Comparison of ENCODE assay signal across 13 mouse cellular contexts in the genomic region with DNA sequence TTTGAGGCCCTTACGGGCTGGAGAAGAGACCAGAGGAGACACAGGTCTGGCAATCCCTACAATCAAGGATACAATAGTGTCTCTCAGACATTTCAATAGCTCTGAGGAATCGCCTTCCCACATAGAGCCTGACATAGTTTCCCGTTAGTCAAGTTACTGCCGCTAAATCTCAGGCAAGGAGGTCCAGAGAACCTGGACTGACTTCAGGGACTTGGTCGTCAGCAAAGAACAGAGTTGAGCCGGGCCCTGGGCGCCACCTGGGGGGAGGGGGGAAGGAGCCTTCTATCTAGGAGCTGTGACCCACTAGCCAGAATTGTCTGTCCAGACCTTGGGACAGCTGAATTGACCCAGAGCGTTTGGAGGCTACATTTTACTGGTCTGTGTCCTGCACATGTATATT. TPM values are rescaled to one million over a fixed set of nuclear protein-coding genes. Genes with fewer than 3 reads are reported as not detected.
DNase-seq lines count a peak whose midpoint lies in the region; ATAC-seq lines count a peak whose summit lies in the region.
"Had no signal": no experiment of that assay in that cellular context is flagged by ENCODE, and none has a peak within 500 bp of the region (broad histone marks: within the 10 kb centered on the region; RNA-seq: fewer than 3 reads in every experiment).

No protein-coding gene starts in this region.

- peaks cover 25% of the 10 kb centered on the region for H3K4me1 ChIP-seq in kidney, embryonic 14.5 days (ENCODE audit: control insufficient read depth, insufficient read depth, low read length)
- no peaks in the 10 kb centered on the region; the same call in 1 of the 2 replicates for H3K4me1 ChIP-seq in hindbrain, embryonic 14.5 days (replicated peaks; ENCODE audit: control insufficient read depth, insufficient read depth, low read length)
- H3K4me1 ChIP-seq in neural tube, embryonic 14.5 days (ENCODE audit: control insufficient read depth, insufficient read depth, low read length): peaks cover 4% of the 10 kb centered on the region; the same call in 1 of the 2 replicates

- H3K4me3 ChIP-seq in kidney, embryonic 14.5 days (ENCODE audit: low read length): 0 out of 2 replicates have a peak overlapping the region, but pooled peaks have one; percentile 37
- peak overlapping the region; percentile 42 for H3K4me3 ChIP-seq in hindbrain, embryonic 14.5 days (replicated peaks; ENCODE audit: low read length)
- peak overlapping the region; percentile 35 for H3K4me3 ChIP-seq in neural tube, embryonic 14.5 days (ENCODE audit: low read depth, low read length)
- H3K4me3 ChIP-seq: heart, adult 2 months had no signal

- H3K27ac ChIP-seq in kidney, embryonic 14.5 days (ENCODE audit: low read depth, low read length): no peak overlapping the region
- 0 out of 2 replicates have a peak overlapping the region, but pooled peaks have one; percentile 72 for H3K27ac ChIP-seq in hindbrain, embryonic 14.5 days
- no peak overlapping the region for H3K27ac ChIP-seq in neural tube, embryonic 14.5 days (ENCODE audit: low read depth, low read length)
- H3K27ac ChIP-seq: embryonic facial prominence, embryonic 13.5 days; heart, adult 2 months had no signal

- peaks cover 87% of the 10 kb centered on the region for H3K27me3 ChIP-seq in kidney, embryonic 14.5 days (ENCODE audit: control insufficient read depth, insufficient read depth, low read length)
- peaks cover 91% of the 10 kb centered on the region for H3K27me3 ChIP-seq in hindbrain, embryonic 14.5 days (ENCODE audit: control insufficient read depth, insufficient read depth, low read length)
- H3K27me3 ChIP-seq in neural tube, embryonic 14.5 days (ENCODE audit: control insufficient read depth, insufficient read depth, low read length): peaks cover 39% of the 10 kb centered on the region

- H3K9ac ChIP-seq in kidney, embryonic 14.5 days (ENCODE audit: low read depth, low read length): no peak overlapping the region
- H3K9ac ChIP-seq in hindbrain, embryonic 14.5 days: peak overlapping the region; percentile 65; the same call in 1 of the 2 replicates
- peak overlapping the region; percentile 53 for H3K9ac ChIP-seq in neural tube, embryonic 14.5 days (replicated peaks; ENCODE audit: low read depth, low read length)
- H3K9ac ChIP-seq: embryonic facial prominence, embryonic 13.5 days had no signal

- no peak overlapping the region for H3K4me2 ChIP-seq in kidney, embryonic 14.5 days (replicated peaks; ENCODE audit: low read depth, low read length)
- peak overlapping the region; percentile 45; the same call in 1 of the 2 replicates for H3K4me2 ChIP-seq in hindbrain, embryonic 14.5 days (replicated peaks)
- peak overlapping the region; percentile 38 for H3K4me2 ChIP-seq in neural tube, embryonic 14.5 days (ENCODE audit: low read depth, low read length)

- no peak for ATAC-seq in kidney, embryonic 14.5 days (ENCODE audit: low FRiP score, low TSS enrichment)
- no peak for ATAC-seq in hindbrain, embryonic 14.5 days (ENCODE audit: low FRiP score)
- ATAC-seq in neural tube, embryonic 14.5 days (ENCODE audit: low read depth): no peak

- H3K9me3 ChIP-seq in kidney, embryonic 14.5 days (ENCODE audit: control insufficient read depth, low read length): no peaks in the 10 kb centered on the region
- H3K9me3 ChIP-seq in hindbrain, embryonic 14.5 days (ENCODE audit: control insufficient read depth, low read length): no peaks in the 10 kb centered on the region
- H3K9me3 ChIP-seq in neural tube, embryonic 14.5 days (ENCODE audit: control insufficient read depth, low read length): no peaks in the 10 kb centered on the region
- H3K9me3 ChIP-seq: embryonic facial prominence, embryonic 13.5 days had no signal

- no peaks in the 10 kb centered on the region for H3K36me3 ChIP-seq in kidney, embryonic 14.5 days (ENCODE audit: control insufficient read depth, insufficient read depth, low read length)
- H3K36me3 ChIP-seq in hindbrain, embryonic 14.5 days (replicated peaks; ENCODE audit: control insufficient read depth, insufficient read depth): no peaks in the 10 kb centered on the region
- H3K36me3 ChIP-seq in neural tube, embryonic 14.5 days (ENCODE audit: control insufficient read depth, insufficient read depth, low read length): no peaks in the 10 kb centered on the region
- H3K36me3 ChIP-seq: embryonic facial prominence, embryonic 13.5 days had no signal

- WGBS in kidney, embryonic 14.5 days: under 1% methylated on average over 8 of the region's 8 CpGs
- WGBS in hindbrain, embryonic 14.5 days: 3% methylated on average over 8 of the region's 8 CpGs
- WGBS in neural tube, embryonic 14.5 days: under 1% methylated on average over 8 of the region's 8 CpGs

- DNase-seq in kidney, adult 18-20 months: no peak
- DNase-seq in R1 (ENCODE audit: low read depth, low spot score): peak; percentile 39
- no peak for DNase-seq in hindbrain, embryonic 14.5 days (ENCODE audit: low spot score)
- no peak for DNase-seq in lung, postnatal 10 days
- DNase-seq in testis, postnatal 14 days (ENCODE audit: low spot score): no peak
- DNase-seq: layer of hippocampus, postnatal 36 days; lung, adult 2 months; thymus, postnatal 14 days had no signal

RNA-seq across cellular contexts. Expression of gene Nkx6-1, which starts 2.3 kb away (rescaled TPM):
- polyA plus RNA-seq in kidney, embryonic 14.5 days (2014; fragmentation: Nextera tagmentation; extraction: Ambion mirVana): 0.70 and 0.86 TPM in 2 replicates
- polyA plus RNA-seq in hindbrain, embryonic 14.5 days (2014; fragmentation: Nextera tagmentation; extraction: Ambion mirVana): 8.0 and 8.9 TPM in 2 replicates
- polyA plus RNA-seq in neural tube, embryonic 14.5 days (2014; fragmentation: Nextera tagmentation; extraction: Ambion mirVana): 4.7 and 5.4 TPM in 2 replicates
- polyA plus RNA-seq: adrenal gland, adult 2 months had no signal
